Mouse (Mus musculus) neural tube, embryonic 12.5 days (tissue): ENCODE measurements at regions not wholly inside any gene's neighbourhood (a gene's known extent, or its start where the extent isn't known, plus 50 kb on each side); places are given as distances from the start of the nearest gene placed in this dataset.
A peak's percentile ranks its signal among the peaks of the same experiment; 100 is the strongest.

Experiments
- ATAC-seq: fragments of 200-750 bp; cut with Nextera tagmentation; 2 replicates; pipeline ENCODE4 v1.8.0; 2017; ENCODE audit warnings: low read depth, mild to moderate bottlenecking, moderate TSS enrichment, moderate library complexity; ENCODE audit not compliant: low FRiP score
- H3K27ac ChIP-seq: fragments of 300-500 bp; sonication (generic); 2 replicates; pipeline ENCODE4 v1.5.1; 2016
- H3K27me3 ChIP-seq: fragments of 300-500 bp; sonication (generic); replicated peaks from 2 replicates; pipeline ENCODE4 v1.6.1; 2016; ENCODE audit warnings: mild to moderate bottlenecking
- H3K36me3 ChIP-seq: fragments of 300-500 bp; sonication (generic); 2 replicates; pipeline ENCODE4 v1.6.1; 2016; ENCODE audit warnings: mild to moderate bottlenecking
- H3K4me1 ChIP-seq: fragments of 300-500 bp; sonication (generic); 2 replicates; pipeline ENCODE4 v1.6.1; 2016
- H3K4me2 ChIP-seq: fragments of 300-500 bp; sonication (generic); replicated peaks from 2 replicates; pipeline ENCODE4 v1.6.1; 2016; ENCODE audit warnings: mild to moderate bottlenecking
- H3K4me3 ChIP-seq: fragments of 300-500 bp; sonication (generic); 2 replicates; pipeline ENCODE4 v1.5.1; 2016
- H3K9ac ChIP-seq: fragments of 300-500 bp; sonication (generic); 2 replicates; pipeline ENCODE4 v1.6.1; 2016; ENCODE audit warnings: mild to moderate bottlenecking
- H3K9me3 ChIP-seq: fragments of 300-500 bp; sonication (generic); 2 replicates; pipeline ENCODE4 v1.6.1; 2016; ENCODE audit warnings: mild to moderate bottlenecking
- WGBS: fragments of 180-500 bp; shearing (Covaris S2); methylation state at CpG from one replicate; pipeline ENCODE4 v1.1.7; 2016; 5-methylcytosine and 5-hydroxymethylcytosine counted together

GRCm38 (mm10) chr16:64391440-64392197, 210.6 kb downstream of the Csnka2ip start:
- Histone ChIP-seq H3K27me3 (no peaks in the 10 kb centered on the region), H3K4me1 (no peaks in the 10 kb centered on the region), H3K36me3 (no peaks in the 10 kb centered on the region), H3K27ac (no peak overlapping the region), H3K4me2 (no peak overlapping the region), H3K4me3 (no peak overlapping the region), H3K9ac (no peak overlapping the region), H3K9me3 (no peaks in the 10 kb centered on the region)
- 71% methylated on average over 8 of the region's 8 CpGs for WGBS
- no peak for ATAC-seq

- Histone ChIP-seq H3K9ac (no peak overlapping the region), H3K27me3 (no peaks in the 10 kb centered on the region), H3K36me3 (no peaks in the 10 kb centered on the region), H3K4me1 (no peaks in the 10 kb centered on the region), H3K9me3 (no peaks in the 10 kb centered on the region), H3K4me3 (no peak overlapping the region), H3K27ac (no peak overlapping the region), H3K4me2 (no peak overlapping the region)
- WGBS = 83% methylated on average over 13 of the region's 13 CpGs
- no peak for ATAC-seq
Measured at GRCm38 (mm10) chr16:64368608-64369399, 233.4 kb downstream of the Csnka2ip start.

- Histone ChIP-seq H3K9ac (no peak overlapping the region), H3K27ac (no peak overlapping the region), H3K4me2 (no peak overlapping the region), H3K36me3 (no peaks in the 10 kb centered on the region), H3K4me1 (no peaks in the 10 kb centered on the region), H3K4me3 (no peak overlapping the region), H3K9me3 (no peaks in the 10 kb centered on the region), H3K27me3 (no peaks in the 10 kb centered on the region)
- no peak for ATAC-seq
- 75% methylated on average over 10 of the region's 10 CpGs for WGBS
Measured at GRCm38 (mm10) chr16:64347940-64348339, 254.3 kb downstream of the Csnka2ip start.

GRCm38 (mm10) chr16:64332887-64333455, 269.2 kb downstream of the Csnka2ip start:
- Histone ChIP-seq H3K9me3 (no peaks in the 10 kb centered on the region), H3K27ac (no peak overlapping the region), H3K4me3 (no peak overlapping the region), H3K9ac (no peak overlapping the region), H3K4me1 (no peaks in the 10 kb centered on the region), H3K4me2 (no peak overlapping the region), H3K27me3 (no peaks in the 10 kb centered on the region), H3K36me3 (no peaks in the 10 kb centered on the region)
- WGBS = 71% methylated on average over 1 of the region's 1 CpGs
- ATAC-seq = peak; percentile 41; the same call in 1 of the 2 replicates

GRCm38 (mm10) chr16:64332195-64332886, 269.9 kb downstream of the Csnka2ip start:
- no peaks in the 10 kb centered on the region for H3K27me3 ChIP-seq
- no peaks in the 10 kb centered on the region for H3K4me1 ChIP-seq
- no peak overlapping the region for H3K4me3 ChIP-seq
- no peaks in the 10 kb centered on the region for H3K36me3 ChIP-seq
- ATAC-seq = peak; percentile 88
- H3K27ac ChIP-seq = no peak overlapping the region
- no peak overlapping the region for H3K9ac ChIP-seq
- H3K4me2 ChIP-seq = no peak overlapping the region
- H3K9me3 ChIP-seq = no peaks in the 10 kb centered on the region
- WGBS = 30% methylated on average over 8 of the region's 8 CpGs

DNA sequence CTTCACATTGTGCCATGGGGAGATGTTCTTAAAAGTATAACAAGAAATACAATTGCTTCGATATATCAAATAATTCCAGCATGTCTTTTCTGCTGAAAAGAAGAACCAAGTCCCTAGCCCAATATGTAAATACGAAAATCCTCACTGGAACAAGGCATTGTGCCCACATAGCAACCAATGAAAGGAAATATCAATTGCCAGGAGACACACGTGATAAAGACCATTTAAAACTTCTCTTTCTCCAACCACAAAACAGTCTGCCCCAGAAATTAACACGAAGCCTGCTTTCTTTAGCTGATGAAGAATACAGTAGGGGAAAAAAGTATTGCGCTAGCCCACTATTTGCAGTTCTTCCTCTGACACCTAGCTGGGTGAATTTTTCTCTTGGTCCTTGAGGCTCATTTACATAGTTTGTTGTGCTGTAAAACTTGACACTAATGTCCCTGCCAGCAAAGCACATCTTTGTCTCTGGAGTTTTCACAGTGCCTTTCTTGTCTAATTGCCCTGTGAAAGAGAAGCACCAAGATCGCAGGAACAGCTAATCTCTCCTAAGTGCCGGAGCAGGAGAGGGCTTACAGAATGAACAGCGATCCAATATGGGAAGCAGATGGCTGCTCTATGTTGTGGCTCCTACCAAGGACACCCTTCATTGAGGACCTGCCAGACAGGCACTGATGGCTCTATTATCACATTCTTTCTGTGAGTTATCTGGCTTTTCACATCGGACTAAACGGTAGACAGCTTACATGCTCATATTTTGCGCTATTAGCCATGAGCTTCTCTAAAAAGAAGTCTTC, 272.7 kb downstream of the Csnka2ip start:
- Histone ChIP-seq H3K36me3 (no peaks in the 10 kb centered on the region), H3K4me3 (no peak overlapping the region), H3K27me3 (no peaks in the 10 kb centered on the region), H3K4me2 (no peak overlapping the region; the same call in 1 of the 2 replicates), H3K27ac (no peak overlapping the region), H3K4me1 (no peaks in the 10 kb centered on the region), H3K9ac (no peak overlapping the region), H3K9me3 (no peaks in the 10 kb centered on the region)
- ATAC-seq = peak; percentile 50; the same call in 1 of the 2 replicates
- WGBS = 54% methylated on average over 11 of the region's 11 CpGs

DNA sequence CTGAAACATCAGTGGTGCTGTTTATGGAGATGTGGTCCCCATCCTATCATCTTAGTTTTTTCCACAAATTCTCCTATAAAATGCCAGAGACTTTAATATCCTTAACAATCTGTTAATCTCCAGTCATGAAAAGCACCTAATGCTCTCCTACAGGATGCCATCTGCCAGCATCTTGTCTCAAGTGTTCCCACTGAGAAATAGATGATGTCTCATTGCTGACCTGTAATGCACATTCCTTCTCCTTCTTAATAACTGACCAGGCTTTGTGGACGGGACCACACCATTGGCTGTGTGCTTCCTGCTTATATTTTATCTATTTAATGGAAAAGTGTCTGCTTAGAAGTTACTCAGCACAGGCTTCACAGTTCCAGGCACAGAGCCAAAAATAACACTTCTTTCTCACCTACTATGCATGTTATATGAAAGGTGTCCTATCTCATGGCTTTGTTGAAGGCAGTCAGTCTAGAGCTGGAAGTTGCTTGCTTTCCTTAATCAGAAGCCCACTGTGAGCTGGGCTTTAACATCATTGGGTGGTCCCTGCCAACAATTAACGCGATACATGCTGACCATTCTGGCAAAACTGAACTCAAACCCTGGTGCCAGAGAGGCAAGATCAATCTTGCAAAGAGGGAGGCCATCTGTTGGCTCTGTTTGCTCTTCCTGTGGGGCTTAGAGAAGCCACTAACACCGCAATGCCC, 283.3 kb downstream of the Csnka2ip start:
- H3K4me2 ChIP-seq = no peak overlapping the region
- H3K9me3 ChIP-seq = no peaks in the 10 kb centered on the region
- no peaks in the 10 kb centered on the region for H3K4me1 ChIP-seq
- WGBS = 83% methylated on average over 4 of the region's 4 CpGs
- no peaks in the 10 kb centered on the region for H3K27me3 ChIP-seq
- H3K27ac ChIP-seq = no peak overlapping the region
- no peak overlapping the region for H3K9ac ChIP-seq
- H3K36me3 ChIP-seq = no peaks in the 10 kb centered on the region
- no peak overlapping the region for H3K4me3 ChIP-seq
- ATAC-seq = no peak

DNA sequence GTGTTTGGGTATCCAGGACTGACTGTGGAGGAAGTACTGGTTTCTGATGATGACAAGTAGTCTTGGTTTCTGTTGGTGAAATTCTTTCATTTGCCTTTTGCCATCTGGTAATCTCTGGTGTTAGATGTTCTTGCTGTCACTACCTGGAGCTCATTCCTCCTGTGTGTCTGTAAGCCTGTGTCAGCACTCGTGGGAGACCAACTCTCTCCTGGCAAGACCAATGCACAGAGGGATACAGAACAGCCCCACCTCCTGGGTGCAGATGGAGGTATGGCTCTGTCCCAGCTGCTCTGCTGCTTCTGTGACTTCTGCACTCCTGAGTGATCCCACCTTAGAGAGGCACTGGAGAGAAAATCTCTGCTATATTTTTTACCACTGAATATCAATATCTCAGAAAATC, 285.4 kb downstream of the Csnka2ip start:
- H3K9ac ChIP-seq = no peak overlapping the region
- H3K4me1 ChIP-seq = no peaks in the 10 kb centered on the region
- no peak overlapping the region for H3K4me2 ChIP-seq
- 71% methylated on average over 1 of the region's 1 CpGs for WGBS
- H3K4me3 ChIP-seq = no peak overlapping the region
- no peaks in the 10 kb centered on the region for H3K9me3 ChIP-seq
- no peak for ATAC-seq
- no peaks in the 10 kb centered on the region for H3K27me3 ChIP-seq
- H3K27ac ChIP-seq = no peak overlapping the region
- H3K36me3 ChIP-seq = no peaks in the 10 kb centered on the region

GRCm38 (mm10) chr16:64293507-64293906, 308.7 kb downstream of the Csnka2ip start:
- Histone ChIP-seq H3K9ac (no peak overlapping the region), H3K36me3 (no peaks in the 10 kb centered on the region), H3K9me3 (no peaks in the 10 kb centered on the region), H3K27me3 (no peaks in the 10 kb centered on the region), H3K4me3 (no peak overlapping the region), H3K27ac (no peak overlapping the region), H3K4me2 (no peak overlapping the region), H3K4me1 (no peaks in the 10 kb centered on the region)
- no peak for ATAC-seq
- WGBS = 89% methylated on average over 3 of the region's 3 CpGs

- no peak for ATAC-seq
- H3K27ac ChIP-seq = no peak overlapping the region
- H3K9ac ChIP-seq = no peak overlapping the region
- H3K36me3 ChIP-seq = no peaks in the 10 kb centered on the region
- no peaks in the 10 kb centered on the region for H3K4me1 ChIP-seq
- H3K4me2 ChIP-seq = no peak overlapping the region
- 88% methylated on average over 1 of the region's 1 CpGs for WGBS
- H3K27me3 ChIP-seq = no peaks in the 10 kb centered on the region
- no peak overlapping the region for H3K4me3 ChIP-seq
- H3K9me3 ChIP-seq = no peaks in the 10 kb centered on the region
Measured at GRCm38 (mm10) chr16:64285306-64285705, 316.9 kb downstream of the Csnka2ip start.
